7 mouse cellular contexts compared by ENCODE assay signal in genomic region chr4:150556382-150557221, GRCm38 (mm10).
A peak's percentile ranks its signal among the peaks of the same experiment; 100 is the strongest.
DNase-seq lines count a peak whose midpoint lies in the region; ATAC-seq and TF ChIP-seq lines count a peak whose summit lies in the region.

No protein-coding gene starts in this region.

- peak overlapping the region; percentile 78 for H3K27ac ChIP-seq in embryonic facial prominence, embryonic 13.5 days
- peak overlapping the region; percentile 80 for H3K27ac ChIP-seq in kidney, adult 2 months (ENCODE audit: insufficient read depth, low read depth, low read length)
- peak overlapping the region; percentile 69; the same call in 1 of the 2 replicates for H3K27ac ChIP-seq in limb, embryonic 11.5 days (replicated peaks; ENCODE audit: low read depth, low read length)
- peak overlapping the region; percentile 71 for H3K27ac ChIP-seq in midbrain, embryonic 11.5 days (ENCODE audit: low read depth, low read length)
- H3K27ac ChIP-seq in small intestine, adult 2 months (ENCODE audit: insufficient read depth, low read depth, low read length), result peak overlapping the region; percentile 54

- DNase-seq in adrenal gland, postnatal 4 days (ENCODE audit: low spot score in 2 of 2), result peak; percentile 42 to 55
- DNase-seq in heart, adult 9 months (ENCODE audit: low spot score in 2 of 2), result peak; percentile 79 to 86
- peak; percentile 88 for DNase-seq in kidney, adult 2 months
- peak; percentile 73 for DNase-seq in limb, embryonic 11.5 days (ENCODE audit: low spot score)
- peak; percentile 89 for DNase-seq in midbrain, embryonic 11.5 days (ENCODE audit: low spot score, missing footprints)

- no peak for TF ChIP-seq POLR2A in kidney, adult 2 months (IDR thresholded peaks at IDR 0.05; ENCODE audit: low read depth, low read length)
- TF ChIP-seq POLR2A in small intestine, adult 2 months (IDR thresholded peaks at IDR 0.05; ENCODE audit: low read depth, low read length), result no peak

- 16% methylated on average over 17 of the region's 17 CpGs for WGBS in embryonic facial prominence, embryonic 13.5 days
- WGBS in kidney, adult 2 months, result 14% methylated on average over 17 of the region's 17 CpGs
- WGBS in limb, embryonic 11.5 days, result 19% methylated on average over 17 of the region's 17 CpGs
- WGBS in midbrain, embryonic 11.5 days, result 64% methylated on average over 17 of the region's 17 CpGs
- 6% methylated on average over 17 of the region's 17 CpGs for WGBS in small intestine, adult 2 months

- no peak for ATAC-seq in embryonic facial prominence, embryonic 13.5 days (ENCODE audit: insufficient number of reproducible peaks, insufficient read depth, low FRiP score, low TSS enrichment, low read depth)
- peak; percentile 76; the same call in 1 of the 2 replicates for ATAC-seq in limb, embryonic 11.5 days (ENCODE audit: insufficient number of reproducible peaks, low FRiP score, low TSS enrichment, low read depth)
- peak; percentile 75 for ATAC-seq in midbrain, embryonic 11.5 days (ENCODE audit: low FRiP score)

- no peaks in the 10 kb centered on the region for H3K27me3 ChIP-seq in embryonic facial prominence, embryonic 13.5 days
- no peaks in the 10 kb centered on the region for H3K27me3 ChIP-seq in kidney, adult 2 months (replicated peaks; ENCODE audit: control insufficient read depth, insufficient read depth, low read length)
- H3K27me3 ChIP-seq in limb, embryonic 11.5 days (ENCODE audit: control insufficient read depth, insufficient read depth, low read length), result no peaks in the 10 kb centered on the region
- H3K27me3 ChIP-seq in midbrain, embryonic 11.5 days (ENCODE audit: control insufficient read depth, insufficient read depth, low read length), result no peaks in the 10 kb centered on the region
- H3K27me3 ChIP-seq in small intestine, adult 2 months (ENCODE audit: control insufficient read depth, insufficient read depth, low read length), result no peaks in the 10 kb centered on the region

- H3K9me3 ChIP-seq in embryonic facial prominence, embryonic 13.5 days, result no peaks in the 10 kb centered on the region
- H3K9me3 ChIP-seq in limb, embryonic 11.5 days (ENCODE audit: control insufficient read depth, low read length), result no peaks in the 10 kb centered on the region
- no peaks in the 10 kb centered on the region for H3K9me3 ChIP-seq in midbrain, embryonic 11.5 days (ENCODE audit: control insufficient read depth, low read length)

- no peak overlapping the region for H3K9ac ChIP-seq in embryonic facial prominence, embryonic 13.5 days
- no peak overlapping the region for H3K9ac ChIP-seq in limb, embryonic 11.5 days (ENCODE audit: low read length)
- H3K9ac ChIP-seq in midbrain, embryonic 11.5 days (ENCODE audit: low read length), result no peak overlapping the region

- no peak for TF ChIP-seq CTCF in kidney, adult 2 months (conservative IDR thresholded peaks at IDR 0.05; ENCODE audit: insufficient read depth, insufficient read length, low read depth, low read length)
- no peak for TF ChIP-seq CTCF in small intestine, adult 2 months (IDR thresholded peaks at IDR 0.05; ENCODE audit: extremely low read depth, insufficient read length, insufficient replicate concordance, low read depth, low read length)

- H3K4me2 ChIP-seq in embryonic facial prominence, embryonic 13.5 days, result peak overlapping the region; percentile 25
- peak overlapping the region; percentile 20; the same call in 1 of the 2 replicates for H3K4me2 ChIP-seq in limb, embryonic 11.5 days (ENCODE audit: low read depth, severe bottlenecking)
- no peak overlapping the region for H3K4me2 ChIP-seq in midbrain, embryonic 11.5 days

- H3K36me3 ChIP-seq in embryonic facial prominence, embryonic 13.5 days, result peaks cover 22% of the 10 kb centered on the region; the same call in 1 of the 2 replicates
- no peaks in the 10 kb centered on the region for H3K36me3 ChIP-seq in kidney, adult 2 months (ENCODE audit: control insufficient read depth, insufficient read depth, low read length)
- no peaks in the 10 kb centered on the region for H3K36me3 ChIP-seq in limb, embryonic 11.5 days (ENCODE audit: control insufficient read depth, insufficient read depth, low read length)
- no peaks in the 10 kb centered on the region for H3K36me3 ChIP-seq in midbrain, embryonic 11.5 days (ENCODE audit: control insufficient read depth, insufficient read depth, low read length)
- H3K36me3 ChIP-seq in small intestine, adult 2 months (ENCODE audit: control insufficient read depth, insufficient read depth, low read length), result no peaks in the 10 kb centered on the region

- H3K4me3 ChIP-seq in embryonic facial prominence, embryonic 13.5 days, result no peak overlapping the region
- H3K4me3 ChIP-seq in kidney, adult 2 months (ENCODE audit: insufficient read depth, low read depth, low read length), result no peak overlapping the region
- H3K4me3 ChIP-seq in limb, embryonic 11.5 days (ENCODE audit: low read depth, low read length), result no peak overlapping the region
- no peak overlapping the region for H3K4me3 ChIP-seq in midbrain, embryonic 11.5 days (ENCODE audit: low read depth, low read length)
- H3K4me3 ChIP-seq in small intestine, adult 2 months (ENCODE audit: low read depth, low read length), result no peak overlapping the region

- H3K4me1 ChIP-seq in embryonic facial prominence, embryonic 13.5 days, result peaks cover 22% of the 10 kb centered on the region
- H3K4me1 ChIP-seq in kidney, adult 2 months (ENCODE audit: control insufficient read depth, insufficient read depth, low read length), result peaks cover 8% of the 10 kb centered on the region
- peaks cover 12% of the 10 kb centered on the region for H3K4me1 ChIP-seq in limb, embryonic 11.5 days (ENCODE audit: control insufficient read depth, insufficient read depth, low read length)
- H3K4me1 ChIP-seq in midbrain, embryonic 11.5 days (ENCODE audit: control insufficient read depth, insufficient read depth, low read length), result peaks cover 11% of the 10 kb centered on the region
- H3K4me1 ChIP-seq in small intestine, adult 2 months (ENCODE audit: control insufficient read depth, insufficient read depth, insufficient read length, low read length), result peaks cover 14% of the 10 kb centered on the region; the same call in 1 of the 2 replicates
